ENCODE assay signal across 23 mouse cellular contexts in the genomic region with DNA sequence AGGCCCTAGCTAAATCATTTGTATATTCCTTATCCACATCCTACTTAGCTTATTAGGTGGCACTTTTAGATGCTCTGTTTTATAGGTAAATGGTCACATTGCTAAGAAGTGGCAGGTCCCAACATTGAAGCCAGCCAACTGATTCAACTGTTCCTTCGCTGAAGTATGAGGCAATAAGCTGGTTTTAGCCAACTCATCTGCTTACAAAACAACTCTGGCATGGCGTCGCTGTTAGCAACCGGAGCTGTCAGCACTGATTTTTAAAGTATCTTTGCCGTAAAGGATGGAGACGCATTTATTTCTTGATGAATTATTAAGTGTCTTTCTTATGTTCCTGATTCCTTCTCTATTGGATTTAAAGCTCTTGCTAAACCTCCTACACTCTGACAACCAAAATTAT.
DNase-seq lines count a peak whose midpoint lies in the region; ATAC-seq and TF ChIP-seq lines count a peak whose summit lies in the region.
"Had no signal": no experiment of that assay in that cellular context is flagged by ENCODE, and none has a peak within 500 bp of the region (broad histone marks: within the 10 kb centered on the region; RNA-seq: fewer than 3 reads in every experiment).

No protein-coding gene starts in this region.

- H3K4me1 ChIP-seq in liver, adult 2 months (ENCODE audit: control insufficient read depth, insufficient read depth, low read length), result no peaks in the 10 kb centered on the region
- H3K4me1 ChIP-seq in liver, postnatal 0 days (ENCODE audit: insufficient read depth), result no peaks in the 10 kb centered on the region
- peaks cover 13% of the 10 kb centered on the region for H3K4me1 ChIP-seq in heart, postnatal 0 days (ENCODE audit: control insufficient read depth, insufficient read depth)

- peak; percentile 27 for DNase-seq in adrenal gland, postnatal 10 days
- no peak for DNase-seq in adrenal gland, postnatal 4 days (ENCODE audit: low spot score in 2 of 2)
- peak; percentile 14 for DNase-seq in heart, adult 8-10 months (ENCODE audit: low spot score)
- DNase-seq in heart, postnatal 25 days (ENCODE audit: low spot score), result no peak
- peak; percentile 36 for DNase-seq in liver, adult 2 months (ENCODE audit: extremely low read depth, low read depth, low spot score)
- no peak for DNase-seq in liver, postnatal 0 days
- no peak for DNase-seq in heart, postnatal 0 days (ENCODE audit: low spot score)
- DNase-seq in kidney, adult 18-20 months, result no peak
- DNase-seq: adrenal gland, adult 8-10 months; cerebellum, adult 11-12 months; cerebellum, postnatal 14 days; gastrocnemius, postnatal 36 days; kidney, postnatal 36 days; liver; lung, postnatal 10 days; thymus, adult 18-20 months; thymus, postnatal 4 days had no signal

- no peak for TF ChIP-seq POLR2A in liver, adult 2 months (IDR thresholded peaks at IDR 0.05; ENCODE audit: extremely low read depth, insufficient read depth, low read length)

- no peak overlapping the region for H3K4me2 ChIP-seq in liver, postnatal 0 days (ENCODE audit: low read depth, low read length)
- no peak overlapping the region for H3K4me2 ChIP-seq in heart, postnatal 0 days (ENCODE audit: low read depth, low read length)
- H3K4me2 ChIP-seq: kidney, embryonic 15.5 days; midbrain, embryonic 13.5 days had no signal

- no peaks in the 10 kb centered on the region for H3K9me3 ChIP-seq in liver, postnatal 0 days (ENCODE audit: low read length)
- no peaks in the 10 kb centered on the region for H3K9me3 ChIP-seq in heart, postnatal 0 days (replicated peaks; ENCODE audit: control insufficient read depth, low read length)
- H3K9me3 ChIP-seq: forebrain, embryonic 10.5 days; kidney, embryonic 15.5 days; limb, embryonic 10.5 days; midbrain, embryonic 13.5 days had no signal

- intact Hi-C loops in heart, postnatal 25 days (cut with DNase I), result loop anchor here (5.0 kb wide), 1 partner anchor 56 kb away; no protein-coding TSS in a partner anchor

- 52% methylated on average over 6 of the region's 6 CpGs for WGBS in liver, adult 2 months
- 75% methylated on average over 6 of the region's 6 CpGs for WGBS in liver, postnatal 0 days (ENCODE audit: insufficient replicate concordance)
- WGBS in heart, postnatal 0 days, result 71% methylated on average over 6 of the region's 6 CpGs

- ATAC-seq in liver, postnatal 0 days, result no peak
- no peak for ATAC-seq in heart, postnatal 0 days (ENCODE audit: insufficient read depth, low read depth)
- ATAC-seq: CD4-positive, CD25-positive, alpha-beta regulatory T cell, adult 4 months; intestine, postnatal 0 days; midbrain, embryonic 13.5 days had no signal

- TF ChIP-seq CTCF in liver, adult 2 months (IDR thresholded peaks at IDR 0.05; ENCODE audit: low read depth, low read length), result no peak
- TF ChIP-seq CTCF in liver, postnatal 0 days (IDR thresholded peaks at IDR 0.05; ENCODE audit: low read depth), result no peak
- TF ChIP-seq CTCF in heart, postnatal 0 days (IDR thresholded peaks at IDR 0.05; ENCODE audit: low read depth), result no peak

- H3K4me3 ChIP-seq in liver, adult 2 months (ENCODE audit: insufficient read depth, low read depth, low read length), result no peak overlapping the region
- no peak overlapping the region for H3K4me3 ChIP-seq in liver, postnatal 0 days (ENCODE audit: low read depth, low read length)
- H3K4me3 ChIP-seq in heart, postnatal 0 days (ENCODE audit: low read depth, low read length), result no peak overlapping the region
- H3K4me3 ChIP-seq: forebrain, embryonic 10.5 days; kidney, embryonic 15.5 days; limb, embryonic 10.5 days; midbrain, embryonic 13.5 days had no signal

- no peak for TF ChIP-seq EP300 in liver, postnatal 0 days (IDR thresholded peaks at IDR 0.05; ENCODE audit: low read depth)
- no peak for TF ChIP-seq EP300 in heart, postnatal 0 days (IDR thresholded peaks at IDR 0.05; ENCODE audit: low read depth)

- H3K27me3 ChIP-seq in liver, adult 2 months (ENCODE audit: control insufficient read depth, insufficient read depth, low read length), result no peaks in the 10 kb centered on the region
- no peaks in the 10 kb centered on the region for H3K27me3 ChIP-seq in liver, postnatal 0 days (ENCODE audit: insufficient read depth, low read length)
- no peaks in the 10 kb centered on the region for H3K27me3 ChIP-seq in heart, postnatal 0 days (ENCODE audit: control insufficient read depth, insufficient read depth, low read length)
- H3K27me3 ChIP-seq: kidney, embryonic 15.5 days; midbrain, embryonic 13.5 days had no signal

- no peak overlapping the region for H3K27ac ChIP-seq in liver, adult 2 months (replicated peaks; ENCODE audit: insufficient read depth, low read depth, low read length)
- H3K27ac ChIP-seq in liver, postnatal 0 days (ENCODE audit: low read depth), result no peak overlapping the region
- H3K27ac ChIP-seq in heart, postnatal 0 days (ENCODE audit: low read depth), result peak overlapping the region; percentile 81; the same call in 1 of the 2 replicates
- H3K27ac ChIP-seq: forebrain, embryonic 10.5 days; kidney, embryonic 15.5 days; limb, embryonic 10.5 days; midbrain, embryonic 13.5 days had no signal

- no peaks in the 10 kb centered on the region for H3K36me3 ChIP-seq in liver, adult 2 months (ENCODE audit: control insufficient read depth, insufficient read depth, low read length)
- H3K36me3 ChIP-seq in liver, postnatal 0 days (replicated peaks; ENCODE audit: insufficient read depth, low read length), result no peaks in the 10 kb centered on the region
- no peaks in the 10 kb centered on the region for H3K36me3 ChIP-seq in heart, postnatal 0 days (replicated peaks; ENCODE audit: control insufficient read depth, insufficient read depth, low read length)
- H3K36me3 ChIP-seq: forebrain, embryonic 10.5 days; kidney, embryonic 15.5 days; limb, embryonic 10.5 days; midbrain, embryonic 13.5 days had no signal

- H3K79me2 ChIP-seq in liver, adult 2 months (ENCODE audit: control insufficient read depth, insufficient read depth, low read length), result no peaks in the 10 kb centered on the region

- no peak overlapping the region for H3K9ac ChIP-seq in liver, adult 2 months (ENCODE audit: low read depth, low read length)
- no peak overlapping the region for H3K9ac ChIP-seq in liver, postnatal 0 days (replicated peaks)
- no peak overlapping the region for H3K9ac ChIP-seq in heart, postnatal 0 days (replicated peaks; ENCODE audit: low read depth, low read length)
- H3K9ac ChIP-seq: kidney, embryonic 15.5 days; midbrain, embryonic 13.5 days had no signal

Comparison
In these comparisons a context has a peak if more than half of its experiments do, and no peak if none do; other contexts are left out.
1. DNase-seq: peak in adrenal gland, postnatal 10 days (single experiment), heart, adult 8-10 months (single experiment) and liver, adult 2 months (single experiment); none in adrenal gland, postnatal 4 days (0 of 2), heart, postnatal 25 days (single experiment), liver, postnatal 0 days (single experiment), heart, postnatal 0 days (single experiment) and kidney, adult 18-20 months (single experiment).